Mouse (Mus musculus): Measurements from ENCODE around the gene Olfr1282.
"Not testable (repeated sequence)": the region's sequence is repeated elsewhere in the genome, so short reads cannot be mapped to it uniquely, and the experiment has no call there.

Gene Olfr1282

GRCm38 (mm10) chr2:111335976-111336375 is at the start of gene Olfr1282:
TSS of gene Olfr1282 (minus strand) at chr2:111336076.
- no peak for DNase-seq (ENCODE audit: low spot score)

GRCm38 (mm10) chr2:111375222-111375621 is 39.3 kb upstream of the Olfr1282 start, which contains the start of gene Olfr1284:
TSS of gene Olfr1284 (plus strand) at chr2:111375522.
- no peak for DNase-seq (ENCODE audit: low spot score)

- no peak for DNase-seq (ENCODE audit: low spot score)
Observed at GRCm38 (mm10) chr2:111366490-111366889, 30.6 kb upstream of the Olfr1282 start, which contains the start of gene Olfr1283. TSS of gene Olfr1283 (plus strand) at chr2:111366790.

- DNase-seq (ENCODE audit: low spot score): not testable (repeated sequence)
Observed at GRCm38 (mm10) chr2:111333721-111334120, 2.2 kb downstream of the Olfr1282 start.

GRCm38 (mm10) chr2:111326220-111326619 is 9.7 kb downstream of the Olfr1282 start, which contains the start of gene Olfr1281:
TSS of gene Olfr1281 (plus strand) at chr2:111326520.
- DNase-seq (ENCODE audit: low spot score): no peak

GRCm38 (mm10) chr2:111313717-111314116 is 22.2 kb downstream of the Olfr1282 start, which contains the start of gene Olfr1280:
TSS of gene Olfr1280 (plus strand) at chr2:111314017.
- DNase-seq (ENCODE audit: low spot score): no peak

- DNase-seq (ENCODE audit: low spot score): no peak
Observed at GRCm38 (mm10) chr2:111300374-111300773, 35.5 kb downstream of the Olfr1282 start, which contains the start of gene Olfr1279. TSS of gene Olfr1279 (plus strand) at chr2:111300635.

GRCm38 (mm10) chr2:111298541-111298940 is 37.3 kb downstream of the Olfr1282 start:
- no peak for DNase-seq (ENCODE audit: low spot score)

GRCm38 (mm10) chr2:111289836-111290235 is 46.0 kb downstream of the Olfr1282 start, which contains the start of gene Olfr1278:
TSS of gene Olfr1278 (plus strand) at chr2:111290136.
- no peak for DNase-seq (ENCODE audit: low spot score)
